Mouse (Mus musculus) liver, embryonic 14 days (tissue): ENCODE results near the gene Slfn14. TPM values are rescaled to one million over a fixed set of nuclear protein-coding genes. Genes with fewer than 3 reads are reported as not detected.

Experiments used
- polyA plus RNA-seq: library from polyadenylated mRNA; depleted of rRNA; stranded (reverse); fragments of >200 nt; gene quantifications from 2 replicates; pipeline ENCODE4 v1.2.3, GENCODE M21; 2012; rRNA removed

Gene Slfn14
- 15.2 and 18.5 TPM in 2 replicates for polyA plus RNA-seq

DNA sequence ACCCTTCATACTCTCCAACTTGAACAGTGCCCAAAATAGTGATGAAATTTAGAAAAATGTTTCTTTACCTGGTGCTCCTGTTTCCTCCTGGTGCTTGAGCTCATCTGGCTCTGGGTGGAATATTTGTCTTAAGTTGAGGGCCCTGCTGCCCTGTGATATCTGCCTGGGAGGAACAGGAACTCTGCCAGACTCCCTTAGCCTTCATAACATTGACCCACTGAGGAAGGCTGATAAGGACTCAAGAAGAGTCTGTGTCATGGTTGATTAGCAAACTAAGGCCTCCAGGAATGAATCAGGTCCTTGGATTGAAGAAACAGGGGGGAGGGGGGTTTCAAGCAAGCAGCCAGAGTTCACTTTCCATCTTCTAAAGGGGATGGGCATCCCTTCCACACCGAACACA is at the start of gene Slfn14:
Slfn14 (minus strand) TSS at position 161 of the 400 bp plus-strand sequence.

DNA sequence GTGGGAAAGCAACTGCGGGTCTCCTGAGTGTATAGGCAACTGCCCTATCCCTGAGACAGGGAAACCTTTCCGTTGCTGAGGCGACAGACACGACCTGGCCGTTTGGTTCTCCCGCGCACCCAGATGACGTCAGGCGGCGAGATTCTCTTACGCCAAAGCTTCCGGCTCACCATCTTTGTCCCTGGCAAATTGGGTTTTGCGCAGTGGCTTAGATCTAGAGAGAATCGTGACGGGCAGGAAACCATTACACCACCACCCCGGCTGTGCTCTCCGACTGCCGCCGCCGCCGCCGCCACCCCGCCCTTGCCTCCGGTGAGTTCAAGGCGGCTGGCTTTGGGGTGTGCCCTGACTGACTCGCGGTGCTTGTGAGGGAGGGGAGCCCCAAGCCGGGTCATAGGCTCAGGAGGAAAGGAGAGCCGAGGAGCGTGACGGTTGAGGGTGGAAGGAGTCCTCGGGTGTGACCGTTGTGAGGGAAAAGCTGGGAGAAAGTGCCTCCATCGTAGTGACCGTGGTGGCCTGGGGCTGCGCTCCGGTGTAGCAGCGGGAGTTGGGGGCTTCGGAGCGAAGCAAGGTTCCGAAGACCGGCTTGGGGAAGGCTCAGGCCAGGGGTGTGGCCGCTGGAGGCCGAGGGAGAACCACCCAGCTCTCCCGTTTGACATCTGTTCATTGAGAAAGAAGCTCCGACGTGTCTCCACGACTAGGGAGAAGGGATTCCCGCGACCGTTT is 16.2 kb upstream of the Slfn14 start, which contains the start of gene Pex12:
Pex12 (minus strand) TSS at position 61 of the 726 bp plus-strand sequence.

DNA sequence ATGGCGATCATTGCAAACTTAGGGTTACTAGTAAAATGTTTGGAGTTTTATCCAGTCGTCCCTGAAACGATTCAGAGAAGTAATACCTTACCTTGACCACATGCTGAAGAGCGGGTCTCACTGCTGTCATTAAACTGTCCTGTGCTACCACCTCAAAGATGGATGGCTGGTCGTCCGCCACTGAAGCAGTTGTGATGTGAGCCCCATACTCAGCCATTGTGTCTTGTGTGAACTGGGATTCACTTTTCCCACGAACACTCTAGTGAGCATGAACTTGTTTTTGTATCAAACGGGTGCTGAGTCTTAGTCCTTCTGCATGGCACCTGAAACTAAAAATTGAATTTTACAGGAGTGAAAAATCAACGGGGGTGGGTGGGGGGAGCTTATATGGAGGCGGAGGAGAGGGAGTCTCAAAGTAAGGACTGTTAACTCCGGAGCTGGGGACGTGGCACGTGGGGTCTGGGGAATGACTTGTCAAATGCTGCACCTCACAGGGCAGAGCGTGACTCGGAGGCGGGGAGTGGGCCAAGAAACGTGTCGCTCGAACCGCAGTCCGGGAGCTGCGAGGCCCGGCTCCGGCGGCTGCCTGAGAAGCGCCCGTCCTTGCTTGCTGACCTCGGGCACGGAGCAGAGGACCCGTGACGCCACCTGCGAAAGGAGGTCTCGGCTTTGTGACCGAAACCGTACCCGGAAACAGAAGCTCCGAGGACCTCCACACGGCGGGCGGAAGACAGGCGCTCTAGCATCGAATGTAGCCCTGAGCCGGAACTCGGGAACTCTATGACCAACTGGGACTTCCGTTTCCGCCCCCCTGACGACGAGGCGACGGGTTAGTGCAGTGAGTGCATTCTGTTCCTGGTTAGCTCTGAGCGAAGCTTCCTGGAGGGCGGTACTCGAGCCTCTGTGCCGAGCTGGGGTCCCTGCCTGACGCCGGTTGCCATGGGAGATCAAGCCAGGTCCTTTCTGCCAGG is 12.0 kb upstream of the Slfn14 start, which contains the start of gene Ap2b1:
Ap2b1 (plus strand) TSS at position 800 of the 971 bp plus-strand sequence.

Other genes with a start within 250 kb of the Slfn14 start
- gene Slfn2, start 221.6 kb downstream of the Slfn14 start, polyA plus RNA-seq: 3.1 and 4.6 TPM in 2 replicates
- 0.21 TPM in 2 replicates for gene Slfn1, start 169.9 kb downstream of the Slfn14 start, polyA plus RNA-seq
- 0.36 and 0.60 TPM in 2 replicates for gene Slfn4, start 111.5 kb downstream of the Slfn14 start, polyA plus RNA-seq
- 2.5 and 3.2 TPM in 2 replicates for gene Slfn3, start 95.4 kb downstream of the Slfn14 start, polyA plus RNA-seq
- gene Ap2b1, start 12.3 kb upstream of the Slfn14 start, polyA plus RNA-seq: 10.8 and 13.3 TPM in 2 replicates
- gene Pex12, start 15.9 kb upstream of the Slfn14 start, polyA plus RNA-seq: 3.1 and 3.7 TPM in 2 replicates
- 0.30 and 0.31 TPM in 2 replicates for gene Rasl10b, start 122.4 kb upstream of the Slfn14 start, polyA plus RNA-seq
- gene Gas2l2, start 142.7 kb upstream of the Slfn14 start, polyA plus RNA-seq: 0.01 TPM in 1 of 2 replicates, not detected in the other
- 1.6 and 2.5 TPM in 2 replicates for gene 1700020L24Rik, start 151.0 kb upstream of the Slfn14 start, polyA plus RNA-seq
- 0.24 and 0.29 TPM in 2 replicates for gene Mmp28, start 176.3 kb upstream of the Slfn14 start, polyA plus RNA-seq
- gene Taf15, start 186.4 kb upstream of the Slfn14 start, polyA plus RNA-seq: 44.5 and 48.8 TPM in 2 replicates
- gene Heatr9, start 235.4 kb upstream of the Slfn14 start, polyA plus RNA-seq: not detected in 2 replicates
- gene Ccl5, start 243.8 kb upstream of the Slfn14 start, polyA plus RNA-seq: 0.29 and 0.35 TPM in 2 replicates